Mouse (Mus musculus): ENCODE data around the gene Ifna15.

Ifna15 gene

DNA sequence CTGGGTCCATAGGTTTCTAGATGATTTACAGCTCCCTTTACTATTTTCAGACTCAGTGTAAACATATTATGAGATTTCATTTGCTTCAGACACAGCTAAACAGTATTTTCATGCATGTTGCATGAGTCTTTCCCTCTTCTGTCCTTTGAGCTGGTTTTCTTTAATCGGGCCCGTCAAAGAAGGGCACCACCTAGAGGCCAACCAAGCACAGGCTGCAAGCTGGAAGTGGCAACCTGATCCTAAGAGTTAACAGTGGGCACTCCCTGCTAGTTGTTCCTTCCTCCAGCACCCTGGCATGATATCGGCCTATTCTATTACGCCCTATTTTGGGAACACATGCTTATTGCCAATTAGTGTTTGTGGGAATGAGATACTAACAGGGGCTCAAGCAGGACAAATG lies 43.6 kb downstream of the Ifna15 start:
- DNase-seq (ENCODE audit: low spot score), result no peak

DNA sequence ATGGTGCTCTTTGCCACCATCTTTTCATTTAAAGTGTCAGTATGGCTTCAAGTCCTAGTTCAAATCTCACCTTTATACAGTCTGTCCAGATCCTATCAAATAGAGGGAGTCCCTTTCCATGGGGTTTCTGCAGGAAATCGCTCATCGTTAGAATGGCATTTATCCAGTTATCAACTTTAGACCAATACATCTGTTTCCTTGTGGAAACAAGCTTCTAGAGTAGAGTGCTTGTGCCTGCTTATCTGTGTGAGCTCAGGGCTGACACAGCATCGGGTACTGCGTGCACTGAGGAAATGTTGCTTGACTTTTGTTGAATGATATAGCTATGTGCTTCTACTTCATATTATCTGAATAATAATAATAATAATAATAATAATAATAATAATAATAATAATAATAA lies 44.3 kb downstream of the Ifna15 start:
- DNase-seq (ENCODE audit: low spot score), result no peak

All from urinary bladder, postnatal 10 days (tissue).